Mouse (Mus musculus) midbrain, embryonic 16.5 days (tissue): ENCODE data around the gene Fat1. TPM values are rescaled to one million over a fixed set of nuclear protein-coding genes. Genes with fewer than 3 reads are reported as not detected.

ENCODE experiments used
- ATAC-seq: fragments of 200-750 bp; cut with Nextera tagmentation; 2 replicates; pipeline ENCODE4 v1.8.0; 2017; ENCODE audit warnings: moderate TSS enrichment
- H3K27ac ChIP-seq: fragments of 300-500 bp; sonication (generic); 2 replicates; pipeline ENCODE4 v1.5.1; 2014; ENCODE audit warnings: mild to moderate bottlenecking, low read length, mixed read lengths
- H3K27me3 ChIP-seq: fragments of 300-500 bp; sonication (generic); 2 replicates; pipeline ENCODE4 v1.6.1; 2014; ENCODE audit warnings: low read depth, low read length, mixed read lengths; ENCODE audit not compliant: control insufficient read depth, insufficient read depth
- H3K36me3 ChIP-seq: fragments of 300-500 bp; sonication (generic); 2 replicates; pipeline ENCODE4 v1.6.1; 2014; ENCODE audit warnings: mild to moderate bottlenecking, low read length, moderate library complexity, mixed read lengths; ENCODE audit not compliant: control insufficient read depth, insufficient read depth
- H3K4me1 ChIP-seq: fragments of 300-500 bp; sonication (generic); 2 replicates; pipeline ENCODE4 v1.6.1; 2014; ENCODE audit warnings: mild to moderate bottlenecking, low read length, mixed read lengths; ENCODE audit not compliant: control insufficient read depth, insufficient read depth
- H3K4me2 ChIP-seq: fragments of 300-500 bp; sonication (generic); 2 replicates; pipeline ENCODE4 v1.6.1; 2014; ENCODE audit warnings: mild to moderate bottlenecking, low read length, mixed read lengths
- H3K4me3 ChIP-seq: fragments of 300-500 bp; sonication (generic); 2 replicates; pipeline ENCODE4 v1.5.1; 2014; ENCODE audit warnings: low read depth, mild to moderate bottlenecking, low read length, moderate library complexity, mixed read lengths
- H3K9ac ChIP-seq: fragments of 300-500 bp; sonication (generic); 2 replicates; pipeline ENCODE4 v1.6.1; 2014; ENCODE audit warnings: low read depth, low read length, mixed read lengths
- H3K9me3 ChIP-seq: fragments of 300-500 bp; sonication (generic); replicated peaks from 2 replicates; pipeline ENCODE4 v1.6.1; 2014; ENCODE audit warnings: mild to moderate bottlenecking, low read length, mixed read lengths; ENCODE audit not compliant: control insufficient read depth, poor library complexity, severe bottlenecking
- WGBS: fragments of 180-500 bp; shearing (Covaris S2); extraction: QIAGEN DNeasy Blood & Tissue Kit; methylation state at CpG from one replicate; pipeline ENCODE4 v1.1.7; 2014; 5-methylcytosine and 5-hydroxymethylcytosine counted together
- polyA plus RNA-seq: library from polyadenylated mRNA; unstranded; fragments of >200 nt; fragmentation: Nextera tagmentation; extraction: Ambion mirVana; gene quantifications from 2 replicates; pipeline ENCODE4 v1.2.1, GENCODE M21; 2015

Fat1 gene
- polyA plus RNA-seq, 1 experiment from 2014 or later = 13.9 TPM

DNA sequence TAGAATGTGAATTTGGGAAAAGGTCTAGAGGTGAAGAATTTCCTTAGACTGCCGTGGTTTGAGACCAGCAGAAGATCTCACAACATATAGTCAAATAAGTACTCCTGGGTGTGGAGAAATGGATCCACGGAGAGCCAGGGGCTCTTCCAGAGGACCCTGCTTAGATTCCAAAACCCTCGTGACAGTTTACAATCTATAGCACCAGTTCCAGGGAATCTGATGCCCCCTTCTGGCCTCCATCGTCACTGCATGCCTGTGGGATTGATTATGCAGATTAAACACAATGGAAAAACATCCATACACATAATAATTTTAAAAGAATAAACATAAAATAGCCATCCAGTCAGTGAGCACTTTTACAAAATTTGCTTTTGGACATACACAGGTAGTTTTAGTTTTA, 75.4 kb downstream of the Fat1 start:
- no peak overlapping the region for H3K9ac ChIP-seq
- H3K9me3 ChIP-seq = no peaks in the 10 kb centered on the region
- ATAC-seq = no peak
- H3K27ac ChIP-seq = no peak overlapping the region
- no peak overlapping the region for H3K4me2 ChIP-seq
- peaks cover 11% of the 10 kb centered on the region for H3K36me3 ChIP-seq
- H3K4me3 ChIP-seq = no peak overlapping the region
- no peaks in the 10 kb centered on the region for H3K4me1 ChIP-seq
- no peaks in the 10 kb centered on the region for H3K27me3 ChIP-seq
- WGBS = 31% methylated on average over 4 of the region's 4 CpGs

DNA sequence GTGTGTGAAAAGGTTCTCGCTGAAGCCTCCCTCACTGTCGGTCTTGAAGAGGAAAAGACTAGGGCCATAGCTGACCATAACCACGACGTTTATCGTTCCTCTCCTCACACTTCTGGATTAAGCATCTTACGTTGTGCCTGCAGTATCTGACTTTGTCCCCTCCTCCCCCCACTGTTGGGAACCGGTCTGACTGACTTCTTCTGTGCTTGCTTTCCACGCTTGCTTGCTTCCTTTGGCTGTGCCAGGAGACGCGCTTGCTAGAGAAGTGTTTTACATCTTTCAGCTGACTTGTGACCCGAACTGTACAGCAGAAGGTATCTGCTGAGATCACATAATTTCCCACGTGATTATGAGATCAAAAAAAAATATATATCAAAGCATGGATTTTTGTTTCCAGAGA, 76.5 kb downstream of the Fat1 start:
- no peak for ATAC-seq
- Histone ChIP-seq H3K4me2 (no peak overlapping the region), H3K4me1 (no peaks in the 10 kb centered on the region), H3K4me3 (no peak overlapping the region), H3K27me3 (no peaks in the 10 kb centered on the region), H3K27ac (no peak overlapping the region), H3K9me3 (no peaks in the 10 kb centered on the region), H3K9ac (no peak overlapping the region), H3K36me3 (peaks cover 11% of the 10 kb centered on the region)
- WGBS = 75% methylated on average over 12 of the region's 12 CpGs

DNA sequence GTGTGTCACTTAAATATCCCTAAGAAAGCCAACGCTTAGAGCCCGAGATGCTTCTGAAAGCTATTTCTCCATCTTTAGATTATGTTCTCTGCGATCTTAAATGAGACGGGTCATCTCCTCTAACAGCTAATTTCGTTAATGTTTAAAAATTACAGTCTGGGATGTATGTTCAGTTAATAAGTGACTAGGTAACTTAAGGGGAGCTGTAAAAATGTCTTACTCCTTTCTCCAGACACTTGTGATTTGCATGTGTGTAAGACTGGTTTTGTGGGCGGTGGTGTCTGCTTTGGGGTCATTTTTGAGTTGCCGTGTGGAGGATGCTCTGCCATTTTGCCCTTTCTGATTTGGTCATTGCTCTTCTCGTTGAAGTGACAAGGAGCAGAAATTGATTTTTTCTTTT, 78.6 kb downstream of the Fat1 start:
- Histone ChIP-seq H3K4me1 (no peaks in the 10 kb centered on the region), H3K27ac (no peak overlapping the region), H3K27me3 (no peaks in the 10 kb centered on the region), H3K4me2 (no peak overlapping the region), H3K36me3 (peaks cover 16% of the 10 kb centered on the region), H3K9me3 (no peaks in the 10 kb centered on the region), H3K9ac (no peak overlapping the region), H3K4me3 (no peak overlapping the region)
- 87% methylated on average over 8 of the region's 8 CpGs for WGBS
- no peak for ATAC-seq

DNA sequence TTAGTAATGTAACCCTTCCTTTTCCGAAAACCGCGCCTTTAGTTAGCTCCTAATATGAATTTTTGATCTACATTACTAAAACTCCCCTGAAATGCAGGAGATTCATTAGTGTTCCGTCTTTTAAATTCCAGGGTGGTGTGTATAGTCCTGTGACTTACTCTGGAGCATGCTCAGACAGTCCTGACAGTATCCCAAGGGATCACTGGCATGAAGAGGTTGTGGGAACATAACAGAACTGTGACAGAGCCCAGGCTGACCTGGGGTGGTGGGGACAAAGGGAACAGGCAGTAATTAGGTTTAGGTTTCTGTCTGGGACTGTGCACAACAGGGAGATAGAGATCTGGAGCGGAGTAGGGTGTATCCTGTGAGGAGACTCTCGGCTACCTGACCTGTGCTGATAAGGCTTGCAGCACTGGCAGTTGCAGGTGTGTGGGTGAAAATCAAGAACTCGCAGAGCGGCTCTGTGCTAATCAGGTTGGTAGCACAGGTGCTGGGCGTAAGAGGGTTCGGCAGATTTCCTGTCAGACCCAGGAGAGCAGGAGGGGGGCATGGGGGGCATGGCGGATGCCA, 79.3 kb downstream of the Fat1 start:
- H3K27ac ChIP-seq = no peak overlapping the region
- no peak overlapping the region for H3K9ac ChIP-seq
- H3K27me3 ChIP-seq = no peaks in the 10 kb centered on the region
- no peak overlapping the region for H3K4me3 ChIP-seq
- WGBS = 94% methylated on average over 11 of the region's 11 CpGs
- no peak overlapping the region for H3K4me2 ChIP-seq
- H3K36me3 ChIP-seq = peaks cover 16% of the 10 kb centered on the region
- H3K4me1 ChIP-seq = no peaks in the 10 kb centered on the region
- no peaks in the 10 kb centered on the region for H3K9me3 ChIP-seq
- no peak for ATAC-seq

DNA sequence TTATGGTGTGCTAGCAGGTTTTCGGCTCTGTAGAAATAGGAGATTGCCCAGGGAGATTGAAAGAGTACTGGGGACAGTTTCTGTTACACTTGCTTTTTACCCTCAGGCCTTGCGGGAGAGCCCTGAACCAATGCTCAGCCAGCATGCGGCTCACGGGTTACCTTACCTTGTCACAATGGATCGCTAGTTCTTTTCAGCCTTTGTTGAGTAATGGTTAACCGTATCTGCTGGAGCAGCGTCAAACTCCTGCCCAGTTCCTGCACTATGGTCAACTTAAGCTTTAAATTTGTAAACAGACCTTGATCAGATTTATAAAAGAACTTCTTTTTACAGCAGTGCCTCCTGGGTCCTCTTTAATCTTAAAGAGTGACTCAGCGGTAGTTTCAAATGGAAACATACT, 80.6 kb downstream of the Fat1 start:
- Histone ChIP-seq H3K27ac (no peak overlapping the region), H3K4me2 (no peak overlapping the region), H3K4me1 (no peaks in the 10 kb centered on the region), H3K27me3 (no peaks in the 10 kb centered on the region), H3K9ac (no peak overlapping the region), H3K36me3 (peaks cover 5% of the 10 kb centered on the region; the same call in 1 of the 2 replicates), H3K9me3 (no peaks in the 10 kb centered on the region), H3K4me3 (no peak overlapping the region)
- WGBS = 88% methylated on average over 8 of the region's 8 CpGs
- no peak for ATAC-seq

DNA sequence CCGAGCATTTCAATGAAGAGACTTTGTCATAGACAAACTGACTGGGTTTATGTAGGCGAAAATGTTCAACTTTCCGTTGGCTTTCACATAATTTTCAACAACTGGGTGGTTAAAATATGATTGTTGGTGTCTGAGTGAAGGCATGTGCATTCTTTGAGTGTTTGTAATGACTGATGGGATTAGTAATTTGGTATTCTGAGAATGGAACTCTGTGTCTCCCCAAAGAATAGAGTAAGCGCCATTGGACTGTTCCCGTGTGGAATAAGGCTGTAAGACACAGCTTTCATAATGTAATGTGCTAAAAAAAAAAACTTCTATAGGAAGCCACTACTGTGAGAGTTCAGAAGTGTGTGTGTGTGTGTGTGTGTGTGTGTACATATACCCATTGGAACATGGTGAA, 84.0 kb downstream of the Fat1 start:
- H3K9ac ChIP-seq = no peak overlapping the region
- H3K27me3 ChIP-seq = no peaks in the 10 kb centered on the region
- ATAC-seq = no peak
- peaks cover 20% of the 10 kb centered on the region for H3K36me3 ChIP-seq
- no peaks in the 10 kb centered on the region for H3K4me1 ChIP-seq
- H3K4me3 ChIP-seq = no peak overlapping the region
- WGBS = 58% methylated on average over 5 of the region's 5 CpGs
- H3K9me3 ChIP-seq = no peaks in the 10 kb centered on the region; the same call in 1 of the 2 replicates
- no peak overlapping the region for H3K4me2 ChIP-seq
- no peak overlapping the region for H3K27ac ChIP-seq

DNA sequence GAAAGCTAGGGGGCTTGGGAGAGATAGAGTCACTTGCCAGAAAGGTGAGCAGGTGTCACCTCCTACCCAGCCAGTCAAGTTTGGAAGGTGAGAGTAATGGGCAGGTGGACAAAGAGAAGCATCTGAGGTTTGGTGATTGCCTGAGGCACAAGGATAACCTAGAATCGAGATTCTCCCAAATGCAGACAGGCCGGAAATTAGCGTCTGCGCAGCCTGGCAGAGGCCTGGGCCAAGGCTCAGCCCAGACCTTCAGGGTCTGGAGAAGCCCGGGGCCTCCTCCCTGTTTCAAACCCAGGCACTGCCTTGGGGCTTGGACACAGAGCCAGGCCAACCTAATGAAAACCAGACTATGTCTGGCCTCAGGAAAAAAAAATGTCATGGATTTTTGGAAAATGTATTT, 85.9 kb downstream of the Fat1 start:
- H3K9me3 ChIP-seq = peaks cover 10% of the 10 kb centered on the region
- no peak overlapping the region for H3K9ac ChIP-seq
- no peak for ATAC-seq
- H3K4me2 ChIP-seq = no peak overlapping the region
- H3K4me3 ChIP-seq = no peak overlapping the region
- H3K27me3 ChIP-seq = no peaks in the 10 kb centered on the region
- no peaks in the 10 kb centered on the region for H3K4me1 ChIP-seq
- WGBS = 93% methylated on average over 5 of the region's 5 CpGs
- no peak overlapping the region for H3K27ac ChIP-seq
- peaks cover 39% of the 10 kb centered on the region for H3K36me3 ChIP-seq

DNA sequence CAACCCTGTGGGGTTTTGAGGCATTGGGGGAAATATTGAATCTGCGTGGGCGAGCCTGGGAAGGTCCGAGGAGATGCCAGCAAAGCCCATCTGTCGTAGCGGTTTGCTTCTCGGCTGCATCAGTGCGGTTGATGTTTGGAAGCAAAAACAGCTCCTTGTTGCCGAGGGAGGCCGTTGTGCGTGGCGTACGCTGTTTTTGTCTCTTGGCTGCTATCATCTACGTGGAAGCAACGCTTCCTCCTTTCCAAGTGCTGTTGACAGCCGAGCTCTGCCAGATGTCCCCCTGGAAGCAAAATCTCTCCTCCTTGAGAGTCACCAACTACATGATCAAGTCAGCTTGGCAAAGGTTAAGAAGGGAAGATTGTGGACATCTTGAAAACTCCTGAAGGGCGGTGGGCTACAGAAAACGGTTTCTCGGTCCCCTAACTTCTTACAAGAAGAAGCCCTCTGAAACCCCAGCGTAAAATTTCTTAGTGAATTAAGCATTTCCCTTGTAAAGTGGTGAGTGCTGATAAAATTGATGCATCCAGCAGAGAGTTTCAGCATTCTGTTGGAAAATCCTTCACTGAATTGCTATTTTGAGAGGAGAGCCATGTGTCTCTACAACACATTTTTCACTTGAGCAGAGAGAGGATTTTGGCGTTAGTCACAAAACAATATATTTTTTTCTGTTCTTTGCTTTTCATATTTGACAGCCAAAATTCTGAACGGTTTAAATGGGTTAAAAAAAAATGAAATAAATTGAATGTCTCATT, 86.8 kb downstream of the Fat1 start:
- no peak overlapping the region for H3K4me3 ChIP-seq
- peaks cover 46% of the 10 kb centered on the region for H3K36me3 ChIP-seq
- H3K4me2 ChIP-seq = no peak overlapping the region
- H3K27me3 ChIP-seq = no peaks in the 10 kb centered on the region
- peaks cover 10% of the 10 kb centered on the region for H3K9me3 ChIP-seq
- WGBS = 95% methylated on average over 21 of the region's 21 CpGs
- H3K4me1 ChIP-seq = no peaks in the 10 kb centered on the region
- no peak overlapping the region for H3K9ac ChIP-seq
- ATAC-seq = no peak
- H3K27ac ChIP-seq = no peak overlapping the region

DNA sequence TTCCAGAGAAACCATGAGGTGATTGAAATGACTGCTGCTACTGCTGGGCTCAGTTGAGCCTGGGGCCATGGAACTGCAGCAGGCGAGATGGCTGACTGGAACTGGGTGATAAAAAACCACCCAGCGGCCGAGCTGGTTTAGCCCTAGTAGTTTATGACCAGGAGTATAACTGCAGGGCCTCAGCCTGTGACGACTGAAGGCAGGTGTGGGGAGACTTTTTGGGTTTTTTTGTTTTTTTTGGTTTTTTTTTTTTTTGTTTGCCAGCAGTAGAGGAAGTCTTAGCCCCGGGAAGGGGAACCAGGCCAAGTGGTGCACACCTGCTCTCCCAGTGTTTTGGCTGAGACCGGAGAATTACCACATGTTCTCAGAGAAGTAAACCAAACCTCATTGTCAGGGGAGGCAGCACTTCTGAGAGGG, 92.8 kb downstream of the Fat1 start:
- no peaks in the 10 kb centered on the region for H3K4me1 ChIP-seq
- H3K4me2 ChIP-seq = no peak overlapping the region
- no peak overlapping the region for H3K9ac ChIP-seq
- no peak for ATAC-seq
- no peak overlapping the region for H3K4me3 ChIP-seq
- peaks cover 46% of the 10 kb centered on the region for H3K36me3 ChIP-seq
- H3K9me3 ChIP-seq = peaks cover 10% of the 10 kb centered on the region
- no peaks in the 10 kb centered on the region for H3K27me3 ChIP-seq
- 84% methylated on average over 6 of the region's 6 CpGs for WGBS
- H3K27ac ChIP-seq = no peak overlapping the region
